Mouse (Mus musculus): ENCODE measurements around the gene Oaz2.
A peak's percentile ranks its signal among the peaks of the same experiment; 100 is the strongest.

Oaz2 gene

GRCm38 (mm10) chr9:65692959-65693603 lies 25.3 kb downstream of the Oaz2 start:
- no peak for DNase-seq (ENCODE audit: low spot score)

GRCm38 (mm10) chr9:65695646-65696045 lies 27.8 kb downstream of the Oaz2 start:
- peak; percentile 21 for DNase-seq (ENCODE audit: low spot score)

GRCm38 (mm10) chr9:65696337-65696736 lies 28.5 kb downstream of the Oaz2 start:
- DNase-seq (ENCODE audit: low spot score), result no peak

- DNase-seq (ENCODE audit: low spot score), result no peak
These were observed 29.6 kb downstream of the Oaz2 start for GRCm38 (mm10) chr9:65697356-65697755.

- no peak for DNase-seq (ENCODE audit: low spot score)
These were observed 30.2 kb downstream of the Oaz2 start for GRCm38 (mm10) chr9:65697992-65698391.

GRCm38 (mm10) chr9:65700504-65700903 lies 32.7 kb downstream of the Oaz2 start:
- DNase-seq (ENCODE audit: low spot score), result no peak

- DNase-seq (ENCODE audit: low spot score), result no peak
These were observed 34.5 kb downstream of the Oaz2 start for GRCm38 (mm10) chr9:65702286-65702685.

- DNase-seq (ENCODE audit: low spot score), result no peak
These were observed 35.4 kb downstream of the Oaz2 start for GRCm38 (mm10) chr9:65703241-65703640.

GRCm38 (mm10) chr9:65703926-65704595 lies 36.3 kb downstream of the Oaz2 start:
- DNase-seq (ENCODE audit: low spot score), result no peak

GRCm38 (mm10) chr9:65718195-65718594 lies 50.4 kb downstream of the Oaz2 start:
- DNase-seq (ENCODE audit: low spot score), result no peak

GRCm38 (mm10) chr9:65721161-65721566 lies 53.4 kb downstream of the Oaz2 start:
- DNase-seq (ENCODE audit: low spot score), result peak; percentile 28

GRCm38 (mm10) chr9:65724471-65725290 lies 56.9 kb downstream of the Oaz2 start:
- no peak for DNase-seq (ENCODE audit: low spot score)

- no peak for DNase-seq (ENCODE audit: low spot score)
These were observed 57.5 kb downstream of the Oaz2 start for GRCm38 (mm10) chr9:65725291-65725622.

GRCm38 (mm10) chr9:65726431-65726830 lies 58.6 kb downstream of the Oaz2 start:
- DNase-seq (ENCODE audit: low spot score), result no peak

GRCm38 (mm10) chr9:65727491-65727890 lies 59.7 kb downstream of the Oaz2 start:
- DNase-seq (ENCODE audit: low spot score), result no peak

- no peak for DNase-seq (ENCODE audit: low spot score)
These were observed 60.8 kb downstream of the Oaz2 start for GRCm38 (mm10) chr9:65728588-65728987.

GRCm38 (mm10) chr9:65734931-65735330 lies 67.1 kb downstream of the Oaz2 start:
- DNase-seq (ENCODE audit: low spot score), result no peak
